Mouse (Mus musculus) neutrophil, adult 5-6 weeks (primary cell): ENCODE results near the gene Sctr. TPM values are rescaled to one million over a fixed set of nuclear protein-coding genes. Genes with fewer than 3 reads are reported as not detected.

Experiments used
- ATAC-seq: fragments of 151-379, 151-347 bp; 2 replicates; pipeline ENCODE4 v1.8.0; 2017; ENCODE audit warnings: mild to moderate bottlenecking, moderate TSS enrichment; ENCODE audit not compliant: insufficient number of reproducible peaks, poor library complexity, low FRiP score, severe bottlenecking; ENCODE audit errors: extremely low read depth
- total RNA-seq: library from RNA; stranded (forward); fragments of 200-1000 nt; gene quantifications from 2 replicates; pipeline ENCODE4 v1.2.3, GENCODE M21; 2017

The Sctr gene
- total RNA-seq, result not detected in 2 replicates

DNA sequence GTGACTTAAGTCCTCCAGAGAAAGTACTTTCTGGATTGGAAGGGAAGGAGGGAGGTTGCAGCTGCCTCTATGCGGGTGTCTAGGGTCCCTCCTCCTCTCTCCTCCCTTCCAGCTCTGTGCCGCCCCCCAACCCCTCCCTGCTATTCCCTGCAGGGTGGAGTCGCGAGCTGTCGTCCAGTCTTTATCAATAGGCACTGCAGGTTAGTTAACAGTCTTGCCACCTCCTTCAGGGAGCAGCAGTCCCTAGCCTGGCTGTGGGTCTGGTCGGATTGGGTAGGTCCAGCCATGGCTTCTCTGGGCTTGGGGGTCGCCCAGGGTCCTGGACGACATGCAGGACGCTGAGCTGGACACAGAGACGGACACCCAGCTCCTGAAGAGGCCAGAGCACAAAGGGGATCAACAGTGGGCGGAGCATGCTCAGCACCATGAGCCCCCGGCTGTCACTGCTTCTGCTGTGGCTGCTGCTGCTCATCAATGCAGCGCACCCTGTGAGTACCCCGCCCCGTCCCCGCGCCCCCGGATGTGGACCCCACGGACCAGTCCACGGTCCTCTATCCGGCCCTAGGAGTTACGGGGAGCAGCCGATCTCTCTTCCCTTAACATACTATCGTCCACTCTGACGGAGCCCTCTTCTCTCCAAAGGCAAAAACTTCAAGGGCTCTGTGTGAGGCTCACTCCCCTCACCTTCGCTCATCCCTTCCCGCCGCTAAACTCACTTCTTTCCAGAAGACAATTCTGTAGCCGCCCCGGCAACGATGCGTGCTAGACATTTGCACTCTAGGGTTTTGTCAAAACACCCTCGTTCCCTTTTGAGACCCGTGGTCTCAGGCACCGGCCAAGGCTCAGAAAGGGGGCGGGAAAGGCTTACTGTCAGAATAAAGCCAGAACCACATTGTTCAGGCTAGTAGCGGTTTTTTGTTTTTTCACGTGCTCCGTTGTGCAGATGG, at the start of gene Sctr:
TSS of gene Sctr (plus strand) at position 51 of the 947 bp plus-strand sequence.
- ATAC-seq, result no peak

DNA sequence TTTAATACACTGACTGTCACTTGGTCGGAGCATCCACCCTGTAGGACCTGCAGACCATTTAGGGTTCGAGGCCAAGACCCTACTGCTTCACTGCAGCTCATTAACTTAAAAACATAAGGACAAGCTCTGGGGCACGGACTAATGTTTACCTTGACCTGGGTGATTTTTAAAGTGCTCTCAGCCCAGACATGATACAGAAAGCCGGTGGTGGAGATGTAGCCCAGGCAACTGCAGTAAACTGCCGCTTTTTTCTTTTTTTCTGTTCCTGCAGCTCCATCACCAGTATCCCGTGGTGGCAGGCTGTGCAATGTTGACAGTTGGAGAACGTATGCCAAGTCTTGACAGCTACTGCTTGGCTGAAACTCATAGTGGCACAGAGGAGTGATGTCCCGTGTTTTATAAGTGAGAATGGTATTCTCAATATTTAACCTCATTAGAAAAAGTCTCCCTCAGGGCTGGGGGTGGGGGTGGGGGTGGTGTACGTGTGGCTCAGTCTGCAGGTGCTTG, 48.9 kb upstream of the Sctr start:
- ATAC-seq, result no peak

DNA sequence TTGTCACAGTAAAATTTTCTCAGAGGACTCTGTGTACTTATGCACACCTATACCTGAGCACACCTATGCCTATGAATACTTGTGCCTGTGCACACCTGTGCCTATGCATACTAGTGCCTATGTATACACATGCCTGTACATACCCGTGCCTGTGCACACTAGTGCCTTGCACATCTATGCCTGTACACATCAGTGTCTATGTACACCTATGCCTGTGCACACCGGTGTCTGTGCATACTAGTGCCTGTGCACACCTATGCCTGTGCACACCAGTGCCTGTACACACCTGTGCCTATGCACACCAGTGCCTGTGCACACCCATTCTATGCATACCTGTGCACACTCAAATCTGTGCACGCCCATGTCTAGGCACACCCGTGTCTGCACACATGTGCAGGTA, 47.2 kb upstream of the Sctr start:
- no peak for ATAC-seq

DNA sequence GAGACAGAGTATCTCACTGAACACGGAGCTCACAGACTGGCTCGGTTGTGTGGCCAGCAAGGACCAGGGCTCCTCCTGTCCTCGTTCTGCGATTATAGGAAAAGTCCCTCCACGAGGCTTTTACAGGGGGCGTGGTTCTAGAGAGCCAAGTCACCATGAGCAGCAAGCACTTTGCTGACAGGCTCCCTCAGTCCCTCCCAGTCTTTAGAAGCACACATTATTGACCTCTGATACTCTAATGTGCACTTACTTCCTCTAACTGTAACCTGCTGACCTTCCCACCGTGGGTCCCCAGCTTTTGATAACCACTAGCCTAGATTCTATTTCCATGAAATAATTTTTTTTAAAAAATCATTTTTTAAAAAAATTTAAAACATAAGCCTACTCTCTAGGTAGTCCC, 46.8 kb upstream of the Sctr start:
- ATAC-seq, result no peak

DNA sequence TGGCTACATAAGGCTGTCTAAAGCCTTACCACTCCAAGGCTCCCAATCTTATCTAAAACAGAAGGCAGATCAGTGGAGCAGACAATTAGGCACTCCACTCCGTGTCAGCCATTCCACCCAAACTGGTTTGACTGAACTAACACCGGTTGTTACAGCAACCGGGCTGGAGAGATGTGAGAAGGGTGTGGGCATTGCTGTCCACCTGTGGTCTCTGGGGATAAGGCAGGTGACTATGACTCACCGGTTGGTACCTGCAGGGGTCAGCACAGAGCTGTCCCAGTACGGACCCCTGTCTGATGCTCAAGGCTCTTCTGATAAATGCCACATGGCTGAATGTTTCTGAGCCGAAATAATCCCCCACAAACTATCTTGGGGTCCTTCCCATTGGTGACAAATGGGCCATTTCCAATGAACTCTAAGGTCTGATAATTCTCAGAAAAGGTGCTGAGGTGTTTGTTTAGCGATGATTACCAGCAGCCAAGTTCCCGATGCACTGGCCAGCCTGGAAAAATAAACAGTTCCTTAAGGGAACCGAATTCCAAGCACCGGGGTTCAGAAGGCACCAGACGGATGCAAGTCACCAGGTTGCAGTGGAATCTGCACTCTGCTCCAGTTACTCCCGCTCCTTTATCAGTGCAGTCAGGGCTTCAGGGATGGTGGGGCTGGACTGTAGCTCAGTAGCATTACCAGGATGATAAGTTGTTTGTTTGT, 40.7 kb upstream of the Sctr start:
- no peak for ATAC-seq

DNA sequence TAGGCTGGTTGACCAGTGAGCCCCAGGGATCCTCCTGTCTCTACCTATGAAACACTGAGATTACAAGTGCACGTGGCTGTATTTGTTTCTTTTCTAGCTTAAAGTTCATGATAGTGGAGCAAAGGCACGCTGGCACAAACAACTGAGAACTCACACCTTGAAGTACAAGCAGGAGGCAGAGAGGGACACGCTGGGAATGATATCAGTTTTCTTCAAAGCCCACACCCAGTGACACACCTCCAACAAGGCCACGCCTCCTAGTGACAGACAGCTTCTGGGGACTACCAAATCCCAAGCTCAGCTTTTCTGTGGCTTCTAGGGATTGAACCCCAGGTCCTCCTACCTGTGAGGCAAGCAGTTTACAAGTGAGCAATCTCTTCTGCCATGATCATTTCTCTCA, 33.6 kb upstream of the Sctr start:
- no peak for ATAC-seq

DNA sequence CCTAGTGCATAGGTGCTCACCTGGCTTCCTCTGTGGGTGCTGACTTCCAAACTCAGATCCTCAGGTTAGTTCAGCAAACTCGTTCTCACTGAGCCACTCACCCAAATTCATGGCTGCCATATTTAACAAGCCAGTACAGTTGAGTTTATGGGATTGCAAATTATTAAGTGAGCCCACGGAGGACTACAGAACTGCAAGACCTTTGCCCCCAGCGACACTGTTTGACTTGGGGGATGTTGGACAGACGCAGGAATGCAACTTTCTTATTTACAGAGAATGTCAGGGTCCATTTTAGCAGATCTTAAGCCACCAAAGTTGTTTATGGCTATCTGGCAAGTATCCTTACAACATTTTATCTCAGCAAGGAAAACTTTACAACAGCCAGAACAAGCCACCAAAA, 31.6 kb upstream of the Sctr start:
- no peak for ATAC-seq

DNA sequence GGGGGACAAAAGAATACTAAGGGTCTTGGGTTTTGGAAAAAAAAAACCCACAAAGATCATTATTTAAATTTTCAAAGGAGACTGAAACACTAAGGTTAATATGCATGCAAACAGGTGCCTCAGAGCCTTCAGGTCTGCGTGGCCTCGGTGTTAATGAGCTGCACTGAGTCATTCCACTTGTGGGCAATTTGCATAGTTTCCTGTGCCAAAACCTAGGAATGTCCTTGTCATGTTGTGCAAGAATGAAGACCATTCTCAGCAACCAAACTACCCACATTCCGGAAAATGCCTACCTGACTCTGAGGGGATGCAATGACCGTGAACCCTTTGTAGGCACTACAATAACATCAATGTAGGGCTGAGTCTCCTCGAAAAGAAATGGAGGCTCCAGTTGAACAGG, 20.1 kb upstream of the Sctr start:
- ATAC-seq, result no peak

DNA sequence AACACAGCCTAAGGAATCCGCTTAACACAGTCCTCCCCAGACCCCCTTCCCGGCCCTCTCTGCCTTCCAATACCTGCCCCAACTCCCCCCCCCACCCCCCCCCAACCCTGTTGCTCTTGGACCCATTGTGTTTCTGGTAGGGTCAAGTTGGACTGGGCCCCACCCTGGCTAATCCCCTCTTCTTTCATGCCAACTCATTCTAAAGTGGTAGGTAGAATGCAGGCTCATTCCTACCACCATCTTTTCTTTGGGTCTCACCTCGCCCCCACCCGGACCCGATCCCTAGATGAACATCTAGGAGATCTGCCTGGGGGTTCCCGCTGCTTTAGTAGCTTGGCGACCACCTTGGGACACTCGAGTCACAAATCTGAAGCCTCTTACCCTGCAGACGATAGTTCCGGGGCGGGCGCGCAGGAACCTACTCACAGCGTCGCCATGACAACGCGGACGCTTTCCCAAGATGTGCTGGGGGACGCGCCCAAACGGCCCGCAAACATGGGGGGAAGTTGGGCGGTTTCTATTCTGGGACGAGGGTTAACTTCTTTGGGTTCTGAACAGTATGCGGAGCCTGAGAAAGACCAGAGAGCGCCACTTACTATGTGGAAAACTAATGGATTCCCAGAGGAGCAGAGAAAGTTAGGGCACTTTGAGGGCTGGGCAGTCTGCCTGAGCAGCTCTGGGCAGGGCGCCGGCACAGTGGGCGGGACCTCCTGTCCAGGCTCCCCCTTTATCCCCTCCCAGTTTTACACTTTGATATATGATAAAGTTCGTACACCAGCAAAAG, 9.7 kb upstream of the Sctr start, which contains the start of gene Cfap221:
TSS of gene Cfap221 (minus strand) at position 437 of the 784 bp plus-strand sequence.
- no peak for ATAC-seq

DNA sequence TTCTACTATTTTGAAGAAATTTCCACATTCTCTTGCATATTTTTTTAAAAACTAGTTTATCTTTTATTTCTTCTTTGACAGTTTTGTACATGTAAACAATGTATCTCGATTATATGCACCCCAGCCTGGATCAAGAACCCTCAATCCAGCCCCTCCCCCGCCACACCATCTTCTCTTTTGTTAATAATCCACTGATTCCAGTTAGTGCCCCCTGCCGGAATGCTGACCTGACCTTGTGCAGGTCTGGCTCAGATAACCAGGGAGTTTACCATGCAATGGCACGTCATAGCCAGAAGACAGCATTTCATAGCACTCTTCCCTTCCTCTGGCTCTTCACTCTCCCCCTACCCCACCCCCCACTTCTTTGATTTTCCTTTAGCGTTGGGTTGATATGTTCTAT, 9.1 kb upstream of the Sctr start:
- no peak for ATAC-seq

DNA sequence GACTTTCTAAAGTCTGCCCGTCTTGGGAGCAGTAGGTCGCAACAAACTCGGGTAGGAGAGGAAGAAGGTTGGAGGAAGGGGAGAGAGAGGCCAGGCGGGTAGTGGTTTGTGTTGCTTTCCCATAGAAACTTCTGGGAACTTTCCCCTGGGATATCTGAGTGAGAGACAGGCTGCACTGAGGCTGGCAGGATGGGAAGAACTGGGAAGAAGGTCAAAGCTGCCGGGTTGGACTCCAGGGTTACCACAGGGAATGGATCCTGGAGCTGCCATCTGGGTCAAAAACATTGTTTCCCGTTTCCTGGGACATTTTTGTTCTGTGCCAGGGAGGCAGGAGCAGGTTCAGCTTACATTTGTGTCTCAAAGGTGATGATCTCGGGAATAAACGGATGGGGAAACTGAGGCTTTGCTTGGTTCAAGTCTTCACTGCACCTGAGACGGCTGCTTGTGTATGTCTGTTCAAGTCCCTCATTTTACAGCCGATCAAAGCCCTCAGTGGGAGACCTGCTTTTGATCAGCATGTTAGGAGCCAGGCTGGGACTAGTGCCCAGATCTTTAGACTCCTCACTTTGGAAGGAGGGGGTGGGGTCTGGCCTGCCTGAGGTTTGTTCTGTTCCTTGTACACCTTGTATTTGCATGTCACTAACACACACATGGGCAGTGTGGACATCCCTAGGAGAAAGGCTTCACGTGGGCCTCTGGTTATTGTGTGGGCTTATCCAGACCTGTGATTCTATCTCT, 1.3 kb downstream of the Sctr start:
- no peak for ATAC-seq

DNA sequence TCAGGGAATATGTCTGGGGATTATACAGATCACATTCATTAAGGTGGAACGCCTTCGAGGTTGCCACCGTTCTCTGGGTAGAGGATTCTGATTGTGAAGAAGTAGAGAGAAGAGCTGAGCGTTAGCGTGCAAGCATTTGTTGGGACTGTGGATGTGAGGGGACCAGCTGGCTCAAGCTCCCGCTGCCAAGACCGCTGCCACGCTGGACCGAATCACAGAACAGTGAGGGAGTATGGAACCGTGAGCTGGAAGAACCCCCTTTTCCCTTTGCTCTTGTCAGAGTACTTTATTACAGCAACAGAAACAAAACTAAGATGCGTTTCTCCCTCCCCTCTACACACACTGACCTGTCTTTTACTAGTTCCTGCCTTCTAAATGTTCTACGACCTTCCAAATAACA, 5.9 kb downstream of the Sctr start:
- no peak for ATAC-seq

DNA sequence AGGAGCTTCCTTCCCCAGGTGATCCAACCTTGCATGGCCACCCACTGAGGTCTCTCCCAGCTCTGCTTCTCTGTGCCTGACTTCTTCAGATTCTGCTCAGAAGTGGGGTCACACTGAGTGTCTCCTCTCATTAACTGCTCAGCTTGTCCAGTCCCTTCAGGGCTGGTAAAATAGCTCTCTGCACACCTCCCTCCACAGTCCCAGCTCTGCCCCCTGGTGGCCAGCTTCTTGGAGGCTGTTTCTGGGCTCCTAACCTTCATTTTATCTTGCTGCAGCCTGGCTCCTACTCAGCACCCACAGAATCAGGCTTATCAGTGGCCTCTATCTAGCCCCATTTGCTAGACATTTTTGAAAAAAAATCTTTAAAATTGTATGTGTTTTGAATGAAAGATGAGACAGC, 6.4 kb downstream of the Sctr start:
- no peak for ATAC-seq

DNA sequence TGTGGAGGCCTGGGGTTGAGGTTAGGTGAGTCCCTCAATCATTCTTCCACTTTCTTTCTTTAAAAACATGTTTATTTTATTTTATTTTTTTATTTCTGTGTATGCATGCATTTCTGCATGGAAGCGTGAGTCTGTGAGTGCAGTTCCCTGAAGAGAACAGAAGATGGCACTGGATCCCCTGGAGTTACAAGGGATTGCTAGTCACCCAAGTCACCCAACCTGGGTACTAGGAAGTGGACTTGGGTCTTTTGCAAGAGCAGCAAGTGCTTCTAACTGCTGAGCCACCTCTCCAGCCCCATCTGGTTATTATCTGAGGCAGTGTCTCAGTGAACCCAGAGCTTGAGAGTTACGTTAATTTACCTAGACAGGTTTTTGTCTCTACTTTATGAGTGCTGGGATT, 9.5 kb downstream of the Sctr start:
- no peak for ATAC-seq

DNA sequence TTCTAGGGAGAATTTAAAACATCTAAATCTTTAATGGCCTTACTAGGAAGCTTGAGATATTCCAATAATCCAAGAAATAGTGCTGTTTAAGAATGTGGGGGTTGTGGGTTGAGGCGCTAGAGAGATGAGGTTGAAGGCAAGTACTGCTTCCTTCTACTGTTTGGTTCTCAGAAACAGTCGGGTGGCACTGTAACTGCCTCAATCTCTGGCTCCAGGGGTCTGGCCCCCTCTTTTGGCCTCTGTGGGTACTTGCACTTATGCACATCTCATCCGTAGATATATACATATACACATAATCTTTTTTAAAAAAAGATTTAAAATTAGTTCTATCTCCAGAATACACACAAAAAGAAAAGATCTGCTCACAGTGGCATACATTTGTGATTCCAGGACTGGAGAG, 12.2 kb downstream of the Sctr start:
- no peak for ATAC-seq

DNA sequence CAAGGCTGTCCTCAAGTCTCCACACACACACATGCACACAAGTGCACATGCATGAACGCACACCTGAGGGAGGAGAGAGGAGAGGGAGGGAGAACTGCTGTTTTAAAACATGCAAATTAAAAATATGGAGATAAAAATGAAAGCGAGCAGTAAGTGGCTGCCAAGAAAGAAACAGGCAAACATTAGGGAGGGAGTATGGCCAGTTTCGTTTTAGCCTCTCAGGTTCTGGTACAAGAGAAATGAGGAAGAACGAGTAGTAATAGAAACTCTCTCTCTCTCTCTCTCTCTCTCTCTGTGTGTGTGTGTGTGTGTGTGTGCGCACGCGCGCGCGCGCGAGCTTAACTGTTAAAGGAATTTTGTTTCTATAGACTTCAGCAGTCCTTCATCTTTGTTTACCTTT, 12.7 kb downstream of the Sctr start:
- no peak for ATAC-seq

DNA sequence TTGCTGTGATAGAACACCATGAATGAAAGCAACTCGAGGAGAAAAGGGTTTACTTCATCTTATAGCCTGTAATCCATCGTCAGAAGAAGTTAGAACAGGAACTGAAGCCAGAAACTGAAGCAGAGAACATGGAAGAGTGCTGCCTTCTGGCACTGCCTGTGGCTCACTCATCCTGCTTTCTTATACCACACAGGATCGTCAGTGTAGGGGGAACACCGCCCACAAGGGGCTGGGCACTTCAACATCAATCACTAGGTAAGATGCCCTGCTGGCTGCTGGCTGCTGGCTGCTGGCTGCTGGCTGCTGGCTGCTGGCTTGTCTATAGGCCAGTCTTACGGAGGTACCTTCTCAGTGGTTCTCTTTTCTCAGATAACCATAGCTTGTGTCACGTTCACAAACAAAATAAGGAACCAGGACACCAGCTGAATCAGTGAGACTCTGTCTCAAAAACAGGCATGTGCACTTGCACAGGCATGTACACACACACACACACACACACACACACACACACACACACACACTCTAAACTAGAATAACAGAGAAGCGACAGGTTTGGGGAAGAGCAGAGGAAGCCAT, 13.7 kb downstream of the Sctr start:
- no peak for ATAC-seq

DNA sequence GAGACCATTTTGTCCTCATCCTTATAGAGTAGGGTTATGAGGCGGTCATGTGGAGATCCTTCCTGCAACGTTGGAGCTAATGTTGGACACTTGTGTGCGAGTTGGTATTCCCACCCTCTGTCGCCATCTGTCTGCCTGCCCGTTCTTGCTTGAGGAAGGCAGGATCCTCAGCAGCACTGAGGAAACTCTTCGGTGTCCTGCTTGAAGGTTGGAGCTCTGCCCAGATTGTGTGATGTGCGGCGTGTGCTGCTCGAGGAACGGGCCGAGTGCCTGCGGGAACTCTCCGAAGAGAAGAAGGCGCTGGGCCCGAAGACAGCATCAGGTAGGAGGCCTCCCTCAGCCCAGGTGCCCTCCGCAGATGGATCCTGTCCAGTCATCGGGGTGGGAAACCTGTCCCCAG, 15.3 kb downstream of the Sctr start:
- no peak for ATAC-seq
